Mouse (Mus musculus) left cerebral cortex, adult 8-10 months (tissue): ENCODE data around the gene Pcf11. TPM values are rescaled to one million over a fixed set of nuclear protein-coding genes. Genes with fewer than 3 reads are reported as not detected.

Source experiments
- DNase-seq, 2 experiments: peaks; one replicate each; pipeline ENCODE4 v3.0.0; 2022; ENCODE audit warnings: low spot score in 2 of 2
- total RNA-seq, 4 experiments: library from RNA; stranded (reverse); gene quantifications; 2 replicates each; pipeline ENCODE4 v1.2.4; 2022

Pcf11 gene
- total RNA-seq: 10 to 100 TPM; 52.4 to 61.7 (median 57.1) TPM

DNA sequence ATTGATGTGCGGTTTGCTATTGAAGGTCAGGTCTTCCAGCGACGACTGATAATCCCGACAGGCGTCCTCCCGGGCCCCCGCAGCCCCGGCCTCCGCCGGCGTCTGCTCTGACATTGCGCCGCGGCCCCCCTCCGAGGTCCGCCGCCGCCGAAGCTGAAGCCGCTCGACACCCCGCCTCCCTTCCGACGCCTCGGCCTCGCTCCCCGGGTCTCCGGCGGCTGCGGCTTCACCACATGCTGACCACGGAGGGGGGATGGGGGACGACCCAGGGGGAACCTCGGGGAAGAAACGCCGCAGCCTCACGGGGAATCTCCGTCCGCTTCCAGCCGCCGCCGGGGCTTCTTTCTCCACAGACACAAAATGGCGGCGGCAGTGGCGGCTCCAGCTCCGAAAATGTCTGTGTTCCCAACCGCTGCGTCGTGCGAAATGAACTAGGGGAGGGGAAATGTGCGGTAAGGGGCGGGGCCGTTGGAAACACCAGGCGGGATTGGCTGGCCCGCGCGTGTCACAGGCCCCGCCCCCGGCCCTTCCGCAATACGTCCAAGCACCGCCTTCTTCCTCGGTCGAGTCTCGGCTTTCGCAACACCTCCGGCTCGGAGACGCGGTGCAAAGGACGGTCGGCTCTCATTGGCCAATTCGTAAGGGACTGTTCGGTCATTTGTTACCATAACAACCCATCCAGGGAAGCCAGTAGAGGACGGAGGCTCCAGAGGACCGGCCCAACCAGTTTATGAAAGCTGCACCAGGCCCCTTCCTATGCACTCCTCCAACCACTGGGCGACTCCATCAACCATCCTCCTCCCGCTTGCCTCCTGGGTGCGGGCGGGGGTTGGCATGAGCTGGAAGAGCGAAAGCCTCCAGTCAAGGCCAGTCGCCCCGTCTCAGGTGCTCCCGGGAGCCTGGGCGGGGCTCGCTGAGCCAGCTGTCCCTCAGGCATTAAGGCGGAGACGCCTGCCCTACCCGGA is at the start of gene Pcf11:
Pcf11 (minus strand) TSS at position 428 of the 965 bp plus-strand sequence.
- peak; percentile 97 to 98 for DNase-seq

DNA sequence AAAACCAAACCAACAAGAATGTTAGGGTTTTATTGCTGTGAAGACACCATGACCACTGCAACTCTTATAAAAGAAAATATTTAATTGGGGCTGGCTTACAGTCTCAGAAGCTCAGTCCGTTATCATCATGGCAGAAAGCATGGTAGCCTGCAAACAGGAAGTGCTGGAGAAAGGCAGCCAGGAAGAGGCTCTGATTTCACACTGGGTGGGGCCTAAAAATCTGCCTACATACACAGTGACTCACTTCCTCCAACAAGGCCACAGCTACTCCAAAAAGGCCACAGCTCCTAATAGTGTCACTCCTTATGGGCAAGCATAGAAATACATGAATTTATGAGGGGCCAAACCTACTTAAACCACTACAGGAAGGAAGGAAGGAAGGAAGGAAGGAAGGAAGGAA is 45.3 kb upstream of the Pcf11 start:
- no peak for DNase-seq

DNA sequence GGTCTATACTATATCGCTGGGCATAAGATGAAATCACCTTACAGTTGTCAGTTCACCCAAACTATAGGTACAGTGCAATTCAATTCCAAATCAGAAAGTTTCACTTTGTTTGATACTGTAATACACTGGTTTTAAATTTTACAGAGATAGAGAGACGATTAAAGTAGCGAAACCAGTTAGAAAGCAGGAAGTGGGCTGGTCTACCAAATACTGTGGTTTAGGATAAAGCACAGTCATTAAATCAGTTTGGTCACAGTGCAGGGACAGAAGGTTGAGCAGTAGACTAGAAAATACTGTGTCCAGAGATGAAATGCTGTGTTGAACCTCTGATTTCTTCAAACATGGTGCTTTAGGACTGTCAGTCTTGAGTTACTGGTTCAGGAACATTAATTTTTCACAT is 41.9 kb upstream of the Pcf11 start:
- DNase-seq: no peak

DNA sequence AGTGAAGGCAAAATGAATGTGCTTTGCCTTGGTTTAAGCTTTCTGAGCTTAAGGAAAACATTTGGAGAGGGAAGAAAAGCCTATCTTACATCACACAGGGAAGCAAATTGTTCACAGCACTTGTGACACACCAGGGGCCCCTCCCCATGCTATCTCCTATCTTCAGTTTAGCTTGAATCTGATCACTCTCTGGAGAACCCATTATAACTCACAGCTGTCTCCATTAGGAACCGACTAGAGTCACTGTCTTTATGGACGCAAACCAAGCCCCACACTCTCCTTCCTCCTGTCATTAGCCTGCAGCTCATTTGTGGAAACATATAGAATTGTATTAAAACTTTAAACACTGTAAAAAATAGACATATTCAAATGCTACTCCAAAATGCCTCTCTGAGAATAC is 39.8 kb upstream of the Pcf11 start:
- DNase-seq: no peak

DNA sequence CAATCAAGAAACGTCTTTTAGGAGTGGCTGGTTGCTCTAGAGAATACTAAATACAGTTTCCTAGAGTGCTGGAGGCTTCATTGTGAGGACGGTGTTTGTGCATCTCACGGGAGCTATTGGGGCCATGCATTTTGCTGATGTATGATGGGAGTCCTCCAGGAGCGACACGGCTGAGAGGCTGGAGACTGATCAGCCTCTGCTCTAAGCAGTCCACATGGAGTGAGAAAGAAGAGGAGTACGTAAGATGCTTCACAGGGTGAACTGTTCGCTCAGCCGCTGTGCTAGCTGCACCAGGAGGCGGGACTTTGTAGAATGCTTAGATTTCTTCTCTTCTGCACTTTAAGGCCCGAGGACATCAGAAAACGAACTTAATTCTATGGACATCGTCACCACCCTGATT is 37.0 kb upstream of the Pcf11 start:
- DNase-seq: no peak

DNA sequence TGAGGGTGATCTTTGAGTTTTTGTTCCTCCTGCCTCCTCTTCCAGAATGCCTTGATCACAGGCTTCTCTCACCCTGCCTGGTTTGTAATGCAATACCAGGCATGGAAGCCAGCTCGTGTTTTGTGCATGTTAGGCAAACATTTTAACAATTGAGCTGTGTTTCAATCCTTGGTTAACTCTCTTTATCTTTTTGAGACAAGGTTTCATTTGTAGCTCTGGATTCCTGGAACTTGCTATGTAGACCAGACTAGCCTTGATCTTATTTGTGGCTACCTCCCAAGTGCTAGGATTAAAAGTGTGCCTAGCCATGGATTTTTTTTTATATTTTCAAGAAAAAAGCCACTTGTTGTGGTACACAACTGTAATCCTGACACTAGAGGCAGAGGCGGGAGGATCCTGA is 35.8 kb upstream of the Pcf11 start:
- DNase-seq: no peak

DNA sequence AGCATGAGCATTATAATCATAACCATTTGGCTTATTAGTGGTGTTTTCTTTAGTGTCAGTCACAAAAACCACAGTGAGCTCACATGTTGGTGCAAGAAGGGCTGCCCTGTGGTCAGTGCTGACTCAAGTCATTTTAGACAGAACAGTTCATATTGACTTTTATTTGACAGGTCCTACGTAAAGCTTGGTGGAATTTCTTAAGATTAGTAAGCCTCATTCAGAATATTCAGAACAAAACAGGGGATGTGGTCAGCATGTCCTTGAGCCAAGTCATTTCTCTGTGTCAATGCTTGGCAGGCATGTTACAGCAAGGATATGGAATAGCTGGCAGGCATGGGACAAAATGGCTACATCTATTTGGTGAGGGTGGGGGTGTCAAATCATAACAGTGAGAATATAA is 33.9 kb upstream of the Pcf11 start:
- no peak for DNase-seq

DNA sequence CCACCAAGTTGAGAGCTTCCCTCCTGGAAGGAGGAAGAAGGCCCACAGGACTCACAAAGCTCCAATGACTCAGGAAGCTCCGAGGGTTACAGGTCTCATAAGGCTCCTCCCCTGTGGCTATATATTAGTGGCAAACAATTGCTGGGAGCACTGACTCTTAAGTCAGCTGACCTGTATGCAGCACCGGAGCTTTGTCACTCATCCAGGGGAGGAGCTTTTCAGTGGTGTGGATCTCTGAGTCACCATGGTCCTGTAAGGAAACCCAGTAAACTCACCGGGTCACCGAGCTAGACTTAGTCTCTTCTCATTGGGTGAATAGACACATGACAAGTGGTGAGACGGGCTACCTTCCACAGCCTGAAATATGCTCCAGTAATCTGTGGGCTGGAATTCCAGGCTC is 29.0 kb upstream of the Pcf11 start:
- no peak for DNase-seq

DNA sequence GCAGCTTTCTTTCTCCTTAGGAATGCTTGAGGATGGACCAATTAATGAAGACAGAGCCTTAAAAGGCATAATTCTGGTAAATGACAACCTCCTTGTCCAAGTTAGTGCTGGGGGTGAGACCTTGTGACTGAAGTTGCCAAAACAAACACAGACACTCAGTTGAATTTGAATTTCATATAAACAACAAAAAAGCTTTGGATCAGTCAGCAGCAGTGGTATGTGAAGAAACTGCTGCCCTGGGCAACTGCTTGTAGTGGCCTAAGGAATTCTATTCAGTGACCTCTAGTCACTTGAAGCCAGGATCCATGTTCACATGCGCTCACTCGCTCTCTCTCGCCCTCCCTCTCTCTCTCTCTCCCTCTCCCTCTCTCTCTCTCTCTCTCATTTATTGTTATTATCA is 26.7 kb upstream of the Pcf11 start:
- DNase-seq: no peak

DNA sequence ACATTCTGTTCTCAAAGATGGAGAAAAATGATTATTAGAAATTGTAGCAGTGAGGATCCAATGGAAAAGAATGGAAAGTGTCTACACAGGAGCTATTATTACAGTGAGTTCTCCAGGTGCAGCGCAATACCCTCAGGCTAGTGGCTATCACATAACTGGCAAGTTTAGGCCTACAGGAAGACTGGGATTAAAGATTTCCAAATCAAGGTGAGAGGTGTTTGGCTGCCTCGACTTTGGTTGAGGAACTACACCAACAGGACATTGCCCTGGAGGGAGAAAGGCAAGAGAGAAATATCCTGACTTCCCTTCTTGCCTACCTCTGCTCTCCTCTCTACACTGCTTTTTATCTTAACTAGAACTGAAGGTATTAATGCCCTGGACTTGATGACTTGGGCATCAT is 19.4 kb upstream of the Pcf11 start:
- DNase-seq: no peak

DNA sequence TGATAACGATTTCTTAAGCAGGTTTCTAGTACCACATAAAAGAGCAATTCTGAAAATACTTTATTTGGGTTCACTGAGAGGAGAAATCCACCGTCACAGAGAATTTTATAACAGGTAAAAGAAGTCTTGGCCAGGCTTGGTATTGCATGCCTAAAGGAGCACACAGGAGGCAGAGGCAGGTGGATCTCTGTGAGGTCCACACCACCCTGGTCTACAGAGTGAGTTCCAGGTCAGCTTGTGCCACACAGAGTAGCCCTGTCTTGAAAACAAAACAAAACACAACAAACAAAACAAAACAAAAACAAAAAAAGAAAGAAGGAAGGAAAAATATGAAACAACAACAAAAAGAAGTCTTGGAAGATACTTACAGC is 18.6 kb upstream of the Pcf11 start:
- DNase-seq: no peak

DNA sequence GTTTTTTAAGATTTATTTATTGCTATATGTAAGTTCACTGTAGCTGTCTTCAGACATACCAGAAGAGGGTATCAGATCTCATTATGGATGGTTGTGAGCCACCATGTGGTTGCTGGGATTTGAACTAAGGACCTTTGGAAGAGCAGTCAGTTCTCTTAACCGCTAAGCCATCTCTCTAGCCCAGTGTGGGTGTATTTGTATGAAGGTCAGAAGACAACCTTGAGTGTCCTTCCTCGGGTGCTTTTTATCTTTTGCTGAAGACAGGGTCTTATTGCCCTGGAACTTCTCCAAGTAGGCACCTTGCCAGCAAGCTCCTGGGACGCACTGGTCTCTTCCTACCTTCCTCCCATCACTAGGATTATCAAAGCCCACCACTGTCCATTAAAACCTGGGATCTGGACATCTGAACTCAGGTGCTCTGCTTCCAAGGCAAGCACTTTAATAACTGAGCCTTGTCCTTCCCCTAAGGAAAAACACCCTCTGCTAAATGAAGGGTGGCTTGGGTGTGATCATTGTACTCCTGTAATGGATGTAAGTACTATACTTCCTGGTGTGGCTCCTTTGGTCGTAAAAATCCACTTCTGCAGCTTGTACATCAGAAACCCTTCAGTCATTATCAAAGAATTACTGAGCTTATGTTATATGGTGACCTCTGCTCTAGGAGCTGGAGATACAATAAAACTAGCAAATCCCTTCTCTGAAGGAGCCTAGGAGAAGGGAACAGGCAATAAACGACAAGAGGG is 18.0 kb upstream of the Pcf11 start:
- no peak for DNase-seq

DNA sequence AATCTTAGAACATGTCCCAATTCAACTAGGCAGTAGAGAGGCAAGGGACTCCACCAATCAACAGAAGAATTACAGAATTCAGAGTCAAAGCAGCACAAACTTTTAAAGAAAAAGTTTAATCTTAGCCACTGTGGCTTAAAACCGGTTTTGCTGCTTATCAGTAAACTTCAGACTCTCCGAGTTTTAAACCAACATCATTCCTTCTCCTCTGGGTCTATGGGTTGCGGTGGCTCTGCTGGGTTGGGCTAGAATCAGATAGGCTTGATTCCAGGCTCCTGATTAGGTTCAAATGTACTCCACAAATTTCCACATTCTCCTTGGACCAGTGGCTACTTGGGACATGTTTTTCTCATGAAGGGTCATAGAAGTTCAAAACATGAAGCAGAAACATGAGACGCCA is 7.6 kb upstream of the Pcf11 start:
- no peak for DNase-seq

DNA sequence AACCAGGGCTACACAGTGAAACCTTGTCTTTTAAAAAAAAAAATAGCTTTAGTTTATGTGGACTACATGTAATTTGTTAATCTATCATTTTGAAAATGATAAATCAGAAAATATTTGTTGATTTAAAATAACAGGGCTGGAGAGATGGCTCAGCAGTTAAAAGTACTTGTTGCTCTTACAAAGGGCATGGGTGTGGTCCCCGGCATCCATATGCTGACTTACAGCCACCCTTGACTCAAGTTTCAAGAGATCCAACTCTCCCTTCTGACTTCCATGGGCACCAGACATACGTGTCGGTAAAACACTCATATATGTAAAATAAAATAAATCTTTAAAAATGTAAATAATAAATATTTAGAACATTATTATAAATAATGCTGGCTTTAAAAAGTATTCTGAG is 5.4 kb upstream of the Pcf11 start:
- no peak for DNase-seq

DNA sequence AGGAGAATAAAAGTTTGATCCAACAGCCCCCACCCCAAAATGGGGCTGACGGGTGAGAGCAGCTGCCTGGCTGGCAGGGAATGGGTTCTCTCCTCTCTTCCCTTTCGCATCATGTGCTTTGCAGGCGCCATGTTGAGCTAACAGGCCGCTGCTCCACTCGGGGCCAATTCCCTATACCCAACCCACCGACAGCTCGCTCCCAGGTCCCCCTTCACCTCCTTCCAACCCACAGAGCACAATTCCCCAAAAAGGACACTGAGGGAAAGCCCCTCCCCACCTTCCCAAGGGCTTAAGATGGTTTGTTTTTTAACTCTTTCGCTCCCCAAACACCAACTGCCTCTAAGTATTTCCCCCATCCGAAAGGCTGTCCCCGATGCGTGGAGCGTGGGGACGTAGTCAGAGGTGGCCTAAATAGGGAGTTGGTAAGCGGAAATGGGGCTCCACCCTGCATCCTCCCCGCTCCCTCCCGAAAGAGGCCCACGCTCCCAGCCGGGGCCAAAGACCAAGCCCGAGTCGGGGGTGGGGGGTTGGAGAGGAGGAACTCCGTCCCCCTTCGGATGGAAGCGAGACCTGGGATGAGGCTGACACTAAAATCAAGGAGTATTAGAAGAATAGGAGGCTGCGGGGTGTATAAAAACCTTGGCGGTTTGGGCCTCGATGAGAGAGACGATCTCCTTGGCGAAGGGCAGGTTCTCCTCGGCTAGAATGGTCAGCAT is 785 bp downstream of the Pcf11 start:
- DNase-seq: peak; percentile 33 to 46

DNA sequence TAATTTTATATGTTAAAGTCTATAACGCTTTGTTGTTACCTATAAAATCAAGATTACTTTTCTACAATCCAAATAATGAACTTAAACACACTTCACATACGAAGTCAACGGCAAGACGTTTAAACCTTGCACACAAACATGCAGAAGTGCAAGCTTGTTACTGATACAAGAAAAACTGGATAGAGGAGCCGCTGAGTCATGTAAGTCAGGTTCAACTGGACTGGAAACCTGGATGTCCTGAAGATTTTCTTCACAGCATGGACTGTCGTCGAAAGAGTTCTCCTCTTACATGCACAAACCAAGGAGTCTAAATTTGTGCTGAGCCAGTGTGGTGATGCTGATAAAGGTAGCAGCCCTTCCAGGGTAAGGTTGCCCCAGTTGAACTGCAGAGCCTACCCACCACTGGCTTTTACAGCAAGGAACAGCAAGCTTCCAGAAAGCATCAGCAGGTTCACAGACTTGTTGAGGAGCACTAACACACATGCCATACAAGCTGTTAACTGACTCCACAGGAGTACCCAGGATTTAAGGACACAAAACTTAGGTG is 3.4 kb downstream of the Pcf11 start:
- DNase-seq: no peak

DNA sequence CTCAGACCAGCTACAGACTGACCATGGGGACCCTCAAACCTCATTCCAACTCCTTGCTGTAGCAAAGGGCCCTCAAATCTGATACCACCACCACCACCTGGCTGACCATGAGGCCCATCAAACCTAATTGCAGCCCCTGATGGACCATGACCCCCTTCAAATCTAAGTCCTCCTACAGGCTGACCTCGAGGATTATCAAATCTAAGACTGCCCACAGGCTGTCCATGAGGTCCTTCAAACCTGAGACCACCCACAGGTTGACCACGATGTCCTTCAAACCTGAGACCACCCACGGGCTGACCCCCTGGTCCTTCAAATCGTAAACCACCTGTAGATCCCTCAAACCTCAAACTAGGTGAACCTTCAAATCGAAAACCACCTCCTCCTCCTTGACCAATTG is 11.7 kb downstream of the Pcf11 start:
- DNase-seq: peak in 1 of 2 experiments; percentile 13

DNA sequence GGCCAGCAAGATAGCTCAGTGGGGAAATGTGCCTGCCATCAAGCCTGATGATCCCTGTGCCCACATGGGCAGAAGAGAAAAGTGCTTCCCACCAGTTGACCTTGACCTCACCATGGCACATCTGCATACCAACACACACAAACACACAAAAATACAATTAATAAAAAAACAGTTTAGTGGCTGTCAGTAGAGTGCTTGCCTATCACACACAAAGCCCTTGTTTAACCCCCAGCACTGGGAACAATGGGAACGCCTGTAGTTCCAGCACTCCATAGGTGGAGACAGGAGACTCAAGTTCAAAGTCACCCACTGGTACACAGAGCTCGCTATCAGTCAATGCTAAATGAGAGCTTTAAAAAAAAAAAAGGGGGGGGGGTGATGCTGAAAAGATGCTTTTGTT is 13.3 kb downstream of the Pcf11 start:
- no peak for DNase-seq

DNA sequence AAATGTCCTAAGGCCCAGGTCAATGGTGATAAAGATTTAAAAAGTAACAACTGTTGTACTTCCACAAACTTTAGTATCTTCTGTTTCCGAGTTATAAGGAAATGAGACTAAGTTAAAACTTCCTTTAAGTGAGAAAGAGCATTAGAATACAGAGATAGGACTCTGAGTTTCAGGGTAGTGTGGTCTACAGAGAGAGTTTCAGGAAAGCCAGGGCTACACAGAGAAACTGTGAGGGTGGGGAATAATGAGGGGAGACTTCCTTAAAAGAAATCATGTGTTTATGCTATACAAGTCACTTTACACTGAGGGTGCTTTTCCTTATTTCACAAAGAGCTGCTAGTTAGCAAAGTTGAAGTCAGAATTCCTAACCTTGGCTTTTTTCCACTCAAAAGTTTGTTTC is 16.4 kb downstream of the Pcf11 start:
- DNase-seq: no peak

DNA sequence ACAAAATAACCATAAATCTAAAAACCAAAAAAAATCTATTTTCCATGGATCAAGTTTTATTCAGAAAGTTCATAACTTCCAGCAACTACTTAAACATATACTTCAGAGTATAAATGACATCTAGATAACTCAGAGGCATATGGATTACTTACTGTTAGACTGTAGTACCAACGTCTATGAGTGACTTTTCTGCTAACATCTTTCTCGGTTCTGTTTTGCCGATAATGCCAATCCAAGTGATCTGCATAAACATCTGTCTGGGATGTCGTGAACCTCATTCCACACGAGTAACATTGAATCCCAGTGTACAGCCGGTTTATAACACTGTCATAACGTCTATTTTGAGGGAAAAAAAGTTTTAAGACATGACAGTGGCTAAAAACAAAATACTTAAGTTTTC is 21.9 kb downstream of the Pcf11 start:
- no peak for DNase-seq

DNA sequence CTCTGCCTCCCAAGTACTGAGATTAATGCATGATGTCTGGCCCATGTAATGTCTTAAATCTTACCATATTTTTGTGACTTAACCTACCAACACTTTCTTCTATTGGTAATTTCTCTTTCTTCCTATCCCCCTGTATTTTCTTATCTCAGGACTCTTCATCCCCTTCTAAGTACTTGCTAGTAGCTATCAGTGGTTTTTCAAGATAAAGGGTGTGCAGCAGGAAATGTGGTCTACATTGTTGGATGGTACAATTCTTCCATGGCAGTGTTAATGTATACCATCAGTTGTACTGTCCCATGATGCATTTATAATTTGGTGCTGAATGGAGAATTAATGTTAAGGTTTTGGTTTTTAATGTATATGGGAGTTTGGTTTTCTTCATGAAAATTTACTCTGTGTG is 27.4 kb downstream of the Pcf11 start:
- no peak for DNase-seq

DNA sequence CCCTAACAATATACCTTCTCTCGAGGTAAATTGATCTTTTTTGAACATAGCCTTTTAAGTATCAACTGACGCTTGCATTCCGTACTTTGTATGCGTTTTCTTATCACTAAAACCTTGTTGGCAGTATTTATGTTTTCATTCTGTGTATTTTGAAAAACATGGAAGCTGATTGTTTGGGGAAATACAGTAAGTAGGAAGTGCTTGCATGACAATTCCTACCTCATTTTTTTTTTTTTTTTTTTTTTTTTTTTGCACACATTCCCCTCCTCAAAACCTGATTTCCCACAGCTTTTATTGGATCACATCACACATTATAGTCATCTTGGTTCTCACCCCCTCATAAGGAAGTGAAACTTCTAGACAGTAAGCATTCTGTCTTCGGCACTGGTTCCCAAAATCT is 31.7 kb downstream of the Pcf11 start:
- DNase-seq: no peak
